Mouse (Mus musculus): ENCODE results near the gene Bace1. TPM values are rescaled to one million over a fixed set of nuclear protein-coding genes. Genes with fewer than 3 reads are reported as not detected.

The Bace1 gene
- polyA plus RNA-seq, 1 experiment: 6.9 TPM

DNA sequence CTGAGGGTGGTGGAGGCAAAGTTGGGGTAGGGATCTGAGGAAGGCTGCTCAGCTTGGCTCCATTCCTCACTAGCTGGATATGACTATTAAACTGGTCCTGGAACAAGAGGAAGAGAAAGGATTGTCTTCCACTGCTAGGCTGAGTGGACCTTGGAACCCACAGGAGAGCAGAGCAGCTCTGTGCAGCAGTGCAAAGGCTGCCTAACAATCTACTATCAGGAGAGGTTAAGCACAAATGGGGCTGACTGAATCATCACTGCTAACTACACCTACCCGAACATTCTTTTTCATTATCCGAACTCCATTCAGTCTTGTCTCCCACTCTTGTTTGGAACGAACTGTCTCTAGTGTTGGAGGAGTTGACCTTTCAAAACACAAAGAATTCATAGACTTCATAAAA is 30.8 kb downstream of the Bace1 start:
- Histone ChIP-seq H3K4me3 (ENCODE audit: extremely low read depth, insufficient read depth, insufficient read length) (no peak overlapping the region), H3K27me3 (ENCODE audit: control insufficient read depth, insufficient read depth, low read length) (no peaks in the 10 kb centered on the region), H3K4me1 (ENCODE audit: control insufficient read depth, insufficient read depth, insufficient read length) (no peaks in the 10 kb centered on the region), H3K36me3 (ENCODE audit: control insufficient read depth, insufficient read depth, low read length) (peaks cover 34% of the 10 kb centered on the region), H3K27ac (ENCODE audit: insufficient read depth, low read length) (no peak overlapping the region)
- DNase-seq (ENCODE audit: low read depth in 1 of 2, low spot score in 2 of 2): no peak
- TF ChIP-seq POLR2A (IDR thresholded peaks at IDR 0.05; ENCODE audit: low read depth, low read length): no peak
- TF ChIP-seq CTCF (IDR thresholded peaks at IDR 0.05; ENCODE audit: extremely low read depth, insufficient read depth, insufficient read length, insufficient replicate concordance): no peak
- 98% methylated on average over 3 of the region's 3 CpGs for WGBS

DNA sequence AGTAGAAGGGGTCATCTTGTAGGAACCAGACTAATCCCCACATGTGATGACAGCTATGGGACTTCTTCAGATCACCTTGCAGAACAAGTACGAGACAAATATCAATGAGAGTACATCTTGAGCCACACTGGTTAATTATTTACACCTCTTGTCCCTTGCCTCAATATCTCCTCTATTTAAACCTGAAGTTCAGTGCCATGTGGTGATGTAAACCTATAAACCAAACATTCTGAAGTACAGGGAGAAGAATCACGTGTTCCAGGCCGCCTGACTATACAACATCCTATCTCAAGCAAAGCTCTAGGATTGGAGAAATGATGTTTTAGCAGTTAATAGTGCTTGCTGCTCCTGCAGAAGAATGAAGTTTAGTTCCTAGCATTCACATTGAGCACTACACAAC is 31.9 kb downstream of the Bace1 start:
- peaks cover 32% of the 10 kb centered on the region for H3K36me3 ChIP-seq (ENCODE audit: control insufficient read depth, insufficient read depth, low read length)
- no peak for DNase-seq (ENCODE audit: low read depth in 1 of 2, low spot score in 2 of 2)
- 96% methylated on average over 3 of the region's 3 CpGs for WGBS
- no peaks in the 10 kb centered on the region for H3K27me3 ChIP-seq (ENCODE audit: control insufficient read depth, insufficient read depth, low read length)
- no peak overlapping the region for H3K27ac ChIP-seq (ENCODE audit: insufficient read depth, low read length)
- H3K4me1 ChIP-seq (ENCODE audit: control insufficient read depth, insufficient read depth, insufficient read length): no peaks in the 10 kb centered on the region
- TF ChIP-seq CTCF (IDR thresholded peaks at IDR 0.05; ENCODE audit: extremely low read depth, insufficient read depth, insufficient read length, insufficient replicate concordance) (no peak), POLR2A (IDR thresholded peaks at IDR 0.05; ENCODE audit: low read depth, low read length) (no peak)
- no peak overlapping the region for H3K4me3 ChIP-seq (ENCODE audit: extremely low read depth, insufficient read depth, insufficient read length)

DNA sequence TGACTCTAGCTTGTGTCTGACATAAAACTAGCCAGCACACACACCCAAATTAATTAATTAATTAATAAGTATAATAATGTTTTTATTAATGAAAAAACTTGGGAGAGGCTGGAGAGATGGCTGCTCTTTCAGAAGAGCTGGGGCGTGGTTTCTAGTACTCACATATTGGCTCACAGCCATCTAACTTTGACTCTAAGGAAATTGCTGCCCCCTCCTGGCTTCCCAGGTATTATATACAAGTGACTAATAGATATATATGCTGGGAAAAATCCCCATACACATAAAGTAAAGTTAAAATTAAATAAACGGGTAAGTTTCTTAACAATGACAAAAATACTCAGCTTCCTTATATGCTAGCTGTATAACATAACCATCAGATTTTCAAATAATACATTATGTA is 39.5 kb downstream of the Bace1 start:
- H3K27me3 ChIP-seq (ENCODE audit: control insufficient read depth, insufficient read depth, low read length): no peaks in the 10 kb centered on the region
- no peak overlapping the region for H3K4me3 ChIP-seq (ENCODE audit: extremely low read depth, insufficient read depth, insufficient read length)
- H3K27ac ChIP-seq (ENCODE audit: insufficient read depth, low read length): no peak overlapping the region
- H3K4me1 ChIP-seq (ENCODE audit: control insufficient read depth, insufficient read depth, insufficient read length): no peaks in the 10 kb centered on the region
- 75% methylated on average over 2 of the region's 2 CpGs for WGBS
- no peak for DNase-seq (ENCODE audit: low read depth in 1 of 2, low spot score in 2 of 2)
- TF ChIP-seq POLR2A (IDR thresholded peaks at IDR 0.05; ENCODE audit: low read depth, low read length) (no peak), CTCF (IDR thresholded peaks at IDR 0.05; ENCODE audit: extremely low read depth, insufficient read depth, insufficient read length, insufficient replicate concordance) (no peak)
- peaks cover 12% of the 10 kb centered on the region for H3K36me3 ChIP-seq (ENCODE audit: control insufficient read depth, insufficient read depth, low read length)

DNA sequence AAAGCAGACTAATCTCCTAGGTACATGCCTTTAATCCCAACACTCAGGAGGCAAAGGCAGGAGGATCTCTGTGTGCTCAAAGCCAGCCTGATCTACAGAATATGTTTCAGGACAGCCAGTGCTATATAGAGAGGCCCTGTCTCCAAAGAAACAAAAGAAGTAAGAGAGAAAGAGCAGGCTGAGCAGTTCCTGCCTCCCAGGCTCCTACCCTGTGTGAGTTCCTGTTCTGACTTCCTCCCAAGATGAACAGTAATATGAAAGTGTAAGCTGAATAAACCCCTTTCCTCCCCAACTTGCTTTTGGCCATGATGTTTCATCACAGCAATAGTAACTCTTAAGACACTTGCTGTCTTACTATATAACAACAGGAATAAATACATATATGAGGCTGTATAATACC is 55.3 kb downstream of the Bace1 start:
- H3K36me3 ChIP-seq (ENCODE audit: control insufficient read depth, insufficient read depth, low read length): peaks cover 28% of the 10 kb centered on the region
- no peak overlapping the region for H3K4me3 ChIP-seq (ENCODE audit: extremely low read depth, insufficient read depth, insufficient read length)
- no peaks in the 10 kb centered on the region for H3K27me3 ChIP-seq (ENCODE audit: control insufficient read depth, insufficient read depth, low read length)
- no peaks in the 10 kb centered on the region for H3K4me1 ChIP-seq (ENCODE audit: control insufficient read depth, insufficient read depth, insufficient read length)
- no peak for TF ChIP-seq CTCF (IDR thresholded peaks at IDR 0.05; ENCODE audit: extremely low read depth, insufficient read depth, insufficient read length, insufficient replicate concordance)
- TF ChIP-seq POLR2A (IDR thresholded peaks at IDR 0.05; ENCODE audit: low read depth, low read length): no peak
- no peak overlapping the region; the same call in 1 of the 2 replicates for H3K27ac ChIP-seq (ENCODE audit: insufficient read depth, low read length)
- no peak for DNase-seq (ENCODE audit: low read depth in 1 of 2, low spot score in 2 of 2)

DNA sequence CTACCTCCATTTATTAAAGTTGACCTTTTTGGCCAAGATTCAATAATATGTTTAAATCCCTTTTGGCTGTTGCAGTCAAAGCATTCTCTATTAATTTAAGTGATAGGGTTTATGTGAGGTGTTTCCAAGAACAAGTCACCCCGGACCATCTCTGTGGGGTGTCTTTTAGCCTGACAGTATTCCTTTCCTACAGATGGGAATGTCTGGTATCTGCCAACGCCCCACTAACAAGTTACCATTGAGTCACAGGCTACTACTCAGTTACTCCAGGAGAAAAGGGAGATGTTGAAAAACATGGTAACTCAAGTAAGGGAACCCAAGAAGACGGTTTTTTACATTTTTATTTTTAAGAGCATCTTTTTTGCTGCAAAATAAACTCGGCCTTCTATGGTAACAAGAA is 66.8 kb downstream of the Bace1 start:
- H3K4me3 ChIP-seq (ENCODE audit: extremely low read depth, insufficient read depth, insufficient read length): no peak overlapping the region
- H3K27me3 ChIP-seq (ENCODE audit: control insufficient read depth, insufficient read depth, low read length): no peaks in the 10 kb centered on the region
- no peak overlapping the region for H3K27ac ChIP-seq (ENCODE audit: insufficient read depth, low read length)
- 81% methylated on average over 4 of the region's 4 CpGs for WGBS
- TF ChIP-seq CTCF (IDR thresholded peaks at IDR 0.05; ENCODE audit: extremely low read depth, insufficient read depth, insufficient read length, insufficient replicate concordance): no peak
- no peak for TF ChIP-seq POLR2A (IDR thresholded peaks at IDR 0.05; ENCODE audit: low read depth, low read length)
- H3K36me3 ChIP-seq (ENCODE audit: control insufficient read depth, insufficient read depth, low read length): peaks cover 10% of the 10 kb centered on the region
- DNase-seq (ENCODE audit: low read depth in 1 of 2, low spot score in 2 of 2): no peak
- peaks cover 5% of the 10 kb centered on the region for H3K4me1 ChIP-seq (ENCODE audit: control insufficient read depth, insufficient read depth, insufficient read length)

DNA sequence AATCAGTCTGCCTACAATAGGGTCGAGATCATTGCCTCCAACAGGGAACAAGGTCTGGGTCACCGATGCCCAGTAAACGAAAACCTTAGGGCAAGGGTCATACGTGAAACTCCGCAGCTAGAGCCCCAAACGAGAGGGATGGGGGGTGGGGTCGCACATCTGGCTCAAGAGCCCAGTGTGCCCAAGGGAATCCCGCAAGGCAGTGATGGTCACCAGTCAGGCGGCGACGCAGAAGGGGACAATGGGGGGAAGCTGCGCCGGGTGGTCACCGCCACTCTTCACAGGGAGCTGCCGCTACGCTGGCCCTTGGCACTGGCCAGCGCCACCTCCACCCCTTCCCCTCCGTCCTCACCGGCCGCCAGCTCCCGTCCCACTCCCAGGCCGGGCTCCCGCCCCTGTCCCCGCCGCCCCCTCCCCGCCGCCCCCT is 67.4 kb downstream of the Bace1 start:
- Histone ChIP-seq H3K4me3 (ENCODE audit: extremely low read depth, insufficient read depth, insufficient read length) (peak overlapping the region; percentile 93), H3K36me3 (ENCODE audit: control insufficient read depth, insufficient read depth, low read length) (peaks cover 15% of the 10 kb centered on the region), H3K4me1 (ENCODE audit: control insufficient read depth, insufficient read depth, insufficient read length) (peaks cover 5% of the 10 kb centered on the region), H3K27ac (ENCODE audit: insufficient read depth, low read length) (peak overlapping the region; percentile 25), H3K27me3 (ENCODE audit: control insufficient read depth, insufficient read depth, low read length) (no peaks in the 10 kb centered on the region)
- TF ChIP-seq CTCF (IDR thresholded peaks at IDR 0.05; ENCODE audit: extremely low read depth, insufficient read depth, insufficient read length, insufficient replicate concordance) (no peak), POLR2A (IDR thresholded peaks at IDR 0.05; ENCODE audit: low read depth, low read length) (no peak)
- WGBS: 2% methylated on average over 19 of the region's 27 CpGs
- no peak for DNase-seq (ENCODE audit: low read depth in 1 of 2, low spot score in 2 of 2)

DNA sequence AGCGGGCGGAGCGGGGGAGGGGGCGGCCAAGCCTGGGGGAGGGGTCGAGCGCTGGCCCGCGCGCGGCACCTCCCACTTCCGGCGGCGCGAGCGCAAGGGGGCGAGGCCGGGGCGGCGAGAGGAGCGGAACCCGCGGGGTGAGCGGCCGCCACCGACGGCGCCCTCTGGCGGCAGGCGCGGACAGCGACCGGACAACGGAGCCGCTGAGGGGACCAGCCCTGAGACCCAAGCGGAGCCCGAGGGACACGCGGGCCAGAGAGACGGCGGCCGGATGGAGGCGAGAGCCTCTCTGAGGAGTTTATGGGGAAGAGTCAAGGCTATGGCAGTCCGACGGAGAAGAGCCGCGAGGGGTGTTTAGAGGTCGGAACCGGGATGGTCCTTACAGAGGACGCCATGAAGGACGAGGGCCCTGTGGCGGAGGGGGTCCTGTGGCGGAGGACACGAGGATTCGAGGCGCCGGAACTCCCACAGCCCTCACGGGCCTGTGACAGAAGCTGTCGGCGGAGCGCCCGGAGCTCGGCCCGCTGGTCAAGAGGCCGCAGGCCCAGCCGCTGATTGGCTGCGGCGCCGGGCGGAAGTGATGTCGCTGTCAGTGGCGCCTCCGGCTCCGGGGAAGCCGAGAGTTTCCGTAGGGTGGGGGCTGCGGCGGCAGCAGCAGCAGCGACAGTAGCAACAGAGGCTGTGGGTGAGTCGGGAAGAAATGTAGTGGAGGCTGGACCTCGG is 68.1 kb downstream of the Bace1 start, which contains the start of the genes Pcsk7 and Rnf214:
Gene Pcsk7 (plus strand): TSS at position 143 of the 723 bp plus-strand sequence.
Gene Rnf214 (minus strand): TSS at position 557 of the 723 bp plus-strand sequence.
- peaks cover 5% of the 10 kb centered on the region for H3K4me1 ChIP-seq (ENCODE audit: control insufficient read depth, insufficient read depth, insufficient read length)
- TF ChIP-seq CTCF (IDR thresholded peaks at IDR 0.05; ENCODE audit: extremely low read depth, insufficient read depth, insufficient read length, insufficient replicate concordance): peak; percentile 87
- TF ChIP-seq POLR2A (IDR thresholded peaks at IDR 0.05; ENCODE audit: low read depth, low read length): peak; percentile 55
- WGBS: under 1% methylated on average over 79 of the region's 80 CpGs
- H3K27ac ChIP-seq (ENCODE audit: insufficient read depth, low read length): peak within 1 kb of the TSS; percentile 98
- no peaks in the 10 kb centered on the region for H3K27me3 ChIP-seq (ENCODE audit: control insufficient read depth, insufficient read depth, low read length)
- DNase-seq (ENCODE audit: low read depth in 1 of 2, low spot score in 2 of 2): peak; percentile 67 to 91
- peaks cover 18% of the 10 kb centered on the region for H3K36me3 ChIP-seq (ENCODE audit: control insufficient read depth, insufficient read depth, low read length)
- peak within 1 kb of the TSS; percentile 93 for H3K4me3 ChIP-seq (ENCODE audit: extremely low read depth, insufficient read depth, insufficient read length)
